Mouse (Mus musculus): Measurements from ENCODE around the gene Ctbp1.

Ctbp1 gene

DNA sequence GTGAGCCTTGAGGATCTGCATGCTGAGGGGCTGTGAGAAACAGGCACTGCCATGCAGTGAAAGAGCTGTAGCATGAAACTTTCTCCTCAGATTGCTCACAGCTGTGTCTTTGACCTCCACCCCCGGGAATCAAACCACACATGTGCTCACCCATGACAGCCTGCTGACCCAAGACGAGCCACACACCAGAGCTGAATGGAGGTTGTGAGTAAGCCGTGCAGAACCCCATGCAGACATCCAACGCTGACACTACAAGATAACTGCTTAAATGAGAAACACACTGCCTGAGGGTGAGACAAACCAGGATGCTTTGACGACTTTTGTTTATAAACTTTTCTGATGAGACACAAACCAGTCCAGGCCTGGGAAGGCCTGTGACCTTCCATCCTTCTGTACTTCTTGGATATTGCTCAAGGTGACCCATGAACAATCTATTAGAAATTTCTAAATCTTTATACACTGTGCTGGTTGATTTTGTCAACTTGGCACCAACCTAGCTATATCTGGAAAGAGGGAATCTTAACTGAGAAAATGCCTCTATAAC lies 30.3 kb downstream of the Ctbp1 start:
- in situ Hi-C loops (cut with MboI) = no loop called here

DNA sequence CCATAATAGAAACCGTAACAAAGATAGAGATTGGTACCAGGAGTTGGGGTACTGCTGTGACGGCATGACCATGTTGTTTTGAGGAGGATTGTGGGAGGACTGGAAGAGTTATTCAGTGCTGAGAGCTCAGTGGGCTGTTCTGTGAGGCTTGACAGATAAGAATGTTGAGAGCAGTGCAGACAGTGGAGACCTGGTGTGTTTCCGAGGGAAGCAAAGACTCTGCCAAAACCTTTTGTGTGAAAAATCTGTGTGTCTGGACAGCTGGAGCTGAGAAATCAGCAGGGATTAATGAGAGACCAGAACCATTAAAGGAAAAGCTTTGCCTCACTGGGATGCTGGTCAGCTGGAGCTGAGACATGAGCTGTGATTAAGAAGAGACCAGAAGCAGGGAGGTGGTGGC lies 34.9 kb downstream of the Ctbp1 start:
- in situ Hi-C loops (cut with MboI) = no loop called here

DNA sequence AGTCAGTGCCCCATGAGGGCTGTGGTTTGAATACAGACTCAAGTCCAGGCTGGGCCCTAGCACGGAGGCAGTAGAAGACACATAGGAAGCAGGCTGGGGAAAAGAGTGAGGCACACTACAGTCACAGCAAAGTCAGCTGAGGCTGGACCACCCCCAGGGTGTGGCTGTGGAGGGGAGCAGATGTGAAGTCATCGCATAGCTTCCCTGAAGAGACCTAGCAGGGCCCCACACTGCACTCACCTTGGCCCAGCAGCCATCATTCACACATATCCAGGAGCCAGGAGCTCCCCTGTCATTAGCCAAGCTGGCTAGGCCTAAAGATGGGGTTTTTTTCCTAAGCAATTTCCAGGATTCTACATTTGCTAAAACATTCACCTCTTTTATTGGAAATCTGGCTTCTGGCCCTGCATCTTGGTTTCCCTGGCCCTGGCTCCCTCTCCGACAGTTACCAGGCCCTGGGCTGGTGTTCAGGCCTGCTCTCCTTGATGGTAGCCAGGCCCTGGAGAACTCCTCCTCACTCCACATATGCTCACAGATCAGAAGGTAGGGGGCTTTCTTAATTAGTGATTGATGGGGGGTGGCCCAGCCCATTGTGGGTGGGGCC lies 35.6 kb downstream of the Ctbp1 start:
- in situ Hi-C loops (cut with MboI) = no loop called here

DNA sequence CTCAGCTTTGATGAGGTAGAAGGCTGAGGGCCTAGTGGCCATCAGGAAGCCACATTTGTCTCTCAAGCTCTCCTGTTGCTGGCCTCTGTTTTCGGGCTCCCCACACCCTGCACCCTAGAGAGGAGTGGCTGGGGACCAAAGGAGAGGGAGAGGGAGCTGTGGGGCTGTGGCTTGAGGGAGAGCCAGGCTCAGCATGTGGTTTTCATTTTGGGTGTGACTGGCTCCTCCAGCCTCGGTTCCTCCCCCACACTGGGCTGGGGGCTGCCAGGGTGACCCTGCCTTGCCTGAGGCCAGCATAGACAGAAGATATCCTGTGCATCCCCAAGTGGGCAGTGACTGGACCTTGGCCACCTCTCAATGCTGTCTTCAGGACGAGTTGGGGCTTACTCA lies 36.5 kb downstream of the Ctbp1 start:
- in situ Hi-C loops (cut with MboI) = no loop called here

DNA sequence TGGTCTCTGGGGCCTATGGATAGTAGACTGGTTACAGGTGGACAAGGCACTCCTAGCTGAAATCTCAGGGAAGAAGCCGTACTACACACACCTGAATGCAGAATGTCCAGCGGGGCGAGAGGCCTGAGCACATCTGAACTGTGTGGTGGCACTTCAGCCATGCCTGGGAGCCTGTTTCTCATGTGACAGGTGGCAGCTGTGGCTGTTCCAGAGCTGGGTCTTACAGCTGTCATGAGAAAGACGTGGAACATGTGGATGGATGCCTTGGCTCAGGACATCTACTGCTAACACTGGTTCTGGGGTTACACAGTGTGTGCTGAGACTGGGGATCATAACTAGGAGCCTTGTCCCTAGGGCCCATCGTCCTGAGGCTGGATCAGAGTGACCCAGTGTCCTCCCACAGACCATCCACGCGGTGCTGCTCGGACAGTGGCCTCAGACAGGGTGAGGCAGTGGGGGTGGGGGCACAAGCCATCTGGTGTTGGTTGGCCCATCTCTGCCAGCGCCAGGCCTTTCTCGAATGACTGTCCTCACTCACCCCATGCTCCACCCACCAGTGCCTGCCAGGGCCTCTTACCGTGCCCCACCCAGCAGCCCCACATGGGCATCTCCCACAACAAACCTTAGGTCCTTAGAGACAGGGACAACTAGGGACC lies 37.1 kb downstream of the Ctbp1 start:
- in situ Hi-C loops (cut with MboI) = no loop called here

DNA sequence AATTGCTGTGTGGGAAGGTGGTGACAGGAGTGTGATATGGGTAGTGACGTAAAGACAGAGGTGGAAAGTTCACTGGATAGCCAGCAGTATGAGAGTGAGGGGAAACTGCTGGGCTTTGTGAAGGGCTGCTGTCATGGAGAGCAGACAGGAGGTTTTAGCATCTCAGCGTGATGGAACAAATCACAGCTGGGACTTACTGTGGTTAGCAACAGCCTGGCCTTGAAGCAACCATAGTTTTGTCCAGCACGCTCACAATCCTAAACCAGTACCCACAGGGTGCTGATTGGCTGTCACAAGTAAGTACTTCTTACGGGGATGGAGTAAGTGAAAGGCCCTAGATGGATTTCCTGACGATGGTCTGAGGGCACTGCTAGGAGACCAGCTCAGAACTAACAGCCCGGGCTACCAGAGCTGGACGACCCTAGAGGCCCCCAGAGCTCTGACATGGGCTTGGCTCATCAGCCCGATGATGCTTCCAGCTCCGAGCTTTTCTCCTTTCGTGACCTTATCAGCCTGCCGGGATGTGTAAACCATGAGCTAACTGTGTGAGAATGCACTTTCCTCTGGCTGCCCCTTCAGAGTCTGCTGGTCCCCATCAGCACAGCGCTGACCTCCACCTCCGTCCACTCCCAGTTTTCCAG lies 40.3 kb downstream of the Ctbp1 start:
- in situ Hi-C loops (cut with MboI) = no loop called here

DNA sequence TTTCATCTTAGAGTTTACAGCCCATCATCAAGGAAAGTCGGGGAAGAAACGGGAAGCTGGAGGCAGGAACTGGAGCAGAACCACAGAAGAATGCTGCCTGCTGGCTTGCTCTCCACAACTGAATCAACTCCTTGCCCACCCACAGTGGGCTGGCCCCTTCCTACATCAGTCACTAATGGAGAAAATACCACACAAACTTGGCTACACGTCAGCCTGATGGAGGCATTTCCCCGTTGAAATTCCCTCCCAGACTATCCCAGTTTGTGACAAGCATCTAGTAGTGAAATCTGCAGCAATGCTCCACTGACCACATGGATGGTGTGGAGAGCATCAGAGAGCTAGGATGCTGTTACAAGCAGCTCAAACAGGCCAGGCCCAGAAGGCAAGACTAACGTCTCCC lies 42.0 kb downstream of the Ctbp1 start:
- in situ Hi-C loops (cut with MboI) = no loop called here

DNA sequence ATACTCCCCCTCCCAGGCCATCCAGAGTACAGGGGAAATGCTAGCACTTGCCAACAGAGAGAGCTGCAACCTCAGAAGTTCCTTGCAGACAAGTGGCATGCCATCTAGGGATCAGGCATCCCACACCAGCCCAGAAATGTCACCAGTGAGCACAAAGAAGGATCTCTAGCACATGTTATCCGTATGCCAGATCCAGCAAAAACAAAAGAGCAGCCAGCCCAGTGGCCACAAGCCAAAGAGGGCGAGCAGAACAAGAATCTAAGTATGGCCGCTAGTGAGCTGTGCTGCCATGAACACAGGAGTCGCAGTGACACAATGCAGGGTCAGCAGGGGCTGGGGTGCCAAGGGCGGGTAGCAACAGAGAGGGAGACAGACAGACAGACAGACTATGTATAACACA lies 44.5 kb downstream of the Ctbp1 start:
- in situ Hi-C loops (cut with MboI) = no loop called here

DNA sequence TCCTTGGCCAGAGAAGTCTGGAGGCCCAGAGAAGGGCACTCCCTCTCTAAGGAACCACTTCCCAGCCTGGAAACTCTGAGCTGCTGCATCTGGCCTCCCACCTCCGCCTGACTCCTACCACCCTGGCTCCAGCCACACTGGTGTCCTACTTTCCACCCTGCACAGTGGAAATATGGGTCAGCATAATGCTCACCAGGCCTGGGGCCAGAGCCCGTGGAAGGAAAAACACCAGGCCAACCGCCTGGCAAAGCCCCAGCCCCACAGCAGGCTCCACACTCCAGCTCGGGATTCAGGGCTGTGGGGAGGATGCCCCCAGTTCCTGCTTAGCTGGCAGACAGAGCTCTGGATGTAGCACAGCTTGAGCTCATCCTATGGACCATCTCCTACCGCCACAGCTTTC lies 46.4 kb downstream of the Ctbp1 start:
- in situ Hi-C loops (cut with MboI) = no loop called here

DNA sequence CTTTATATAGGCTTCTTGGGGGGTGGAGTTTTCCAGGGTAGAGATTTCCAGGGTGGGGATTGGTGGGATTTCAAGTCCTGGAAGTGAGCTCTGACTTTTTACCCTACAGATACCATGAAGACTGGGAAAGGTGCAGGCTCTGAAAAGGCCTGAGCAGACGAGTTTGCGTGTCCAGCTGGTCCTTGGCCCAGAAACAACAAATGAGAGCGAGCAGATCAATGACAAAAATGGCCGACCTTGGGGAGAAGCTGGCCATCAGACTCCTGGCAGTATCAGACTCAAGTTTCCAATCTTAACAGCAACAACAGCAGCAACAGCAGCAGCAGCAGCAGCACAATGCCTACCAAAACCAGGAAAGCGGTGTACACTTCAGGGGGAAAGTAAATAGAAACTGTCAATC lies 49.1 kb downstream of the Ctbp1 start:
- in situ Hi-C loops (cut with MboI) = no loop called here

DNA sequence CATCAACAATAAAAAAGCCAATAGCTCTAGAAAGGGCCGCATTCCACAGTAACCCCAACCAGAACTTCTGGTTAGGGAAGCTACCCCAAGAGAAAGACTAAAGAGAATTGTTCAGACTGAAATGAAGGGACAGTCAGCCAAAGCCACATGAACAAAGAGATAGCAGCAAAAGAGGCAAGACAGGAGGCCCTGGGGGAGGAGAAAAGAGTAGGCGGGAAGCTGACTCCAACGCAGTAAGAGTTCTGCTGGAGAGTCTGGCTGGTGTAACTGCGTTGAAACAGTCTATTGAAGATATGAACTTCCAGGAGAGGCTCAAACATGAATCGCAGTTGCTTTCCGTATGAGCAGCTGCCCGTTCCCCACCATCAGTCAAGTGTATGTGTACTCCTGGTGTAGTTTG lies 50.3 kb downstream of the Ctbp1 start:
- in situ Hi-C loops (cut with MboI) = no loop called here

DNA sequence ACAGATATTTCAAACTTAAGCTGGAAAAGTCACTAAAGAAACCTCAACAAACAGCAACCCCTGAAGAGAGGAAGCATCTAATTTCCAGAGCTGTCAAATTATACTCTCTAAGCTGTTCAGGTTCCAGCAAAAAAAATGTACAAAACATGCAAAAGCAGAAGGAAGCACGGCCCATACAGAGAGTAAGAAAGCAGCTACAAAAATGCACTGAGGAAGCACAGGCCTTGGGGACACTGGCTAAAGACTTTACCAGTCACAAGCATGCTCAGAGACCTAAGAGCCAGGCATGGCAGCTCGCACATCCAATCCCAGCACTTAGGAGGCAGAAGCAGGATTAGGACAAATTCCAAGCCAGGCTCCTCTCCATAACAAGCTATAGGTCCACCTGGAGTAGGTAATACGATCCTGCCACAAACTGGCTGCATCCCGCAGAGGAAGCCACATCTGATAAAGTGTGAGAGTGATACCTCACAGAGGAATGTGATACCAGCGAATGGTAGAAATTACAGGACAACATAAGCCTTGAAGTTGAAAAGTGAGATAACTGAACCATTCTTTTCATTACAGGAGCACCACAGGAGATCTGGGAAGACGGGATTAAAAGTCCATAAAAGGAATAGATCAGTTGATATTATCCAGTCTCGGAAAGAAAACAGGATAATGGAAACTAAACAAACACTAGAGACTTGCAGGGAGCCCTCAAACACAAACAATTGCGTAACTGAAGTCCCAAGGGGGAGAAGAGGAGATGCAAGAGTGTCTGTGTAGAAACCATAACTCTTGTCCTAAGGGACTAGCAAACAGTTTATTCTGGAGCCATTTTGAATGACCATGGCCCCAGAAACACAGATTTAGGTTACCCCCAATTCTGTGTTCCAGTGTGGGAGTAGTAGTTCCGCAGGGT lies 51.7 kb downstream of the Ctbp1 start:
- in situ Hi-C loops (cut with MboI) = no loop called here

DNA sequence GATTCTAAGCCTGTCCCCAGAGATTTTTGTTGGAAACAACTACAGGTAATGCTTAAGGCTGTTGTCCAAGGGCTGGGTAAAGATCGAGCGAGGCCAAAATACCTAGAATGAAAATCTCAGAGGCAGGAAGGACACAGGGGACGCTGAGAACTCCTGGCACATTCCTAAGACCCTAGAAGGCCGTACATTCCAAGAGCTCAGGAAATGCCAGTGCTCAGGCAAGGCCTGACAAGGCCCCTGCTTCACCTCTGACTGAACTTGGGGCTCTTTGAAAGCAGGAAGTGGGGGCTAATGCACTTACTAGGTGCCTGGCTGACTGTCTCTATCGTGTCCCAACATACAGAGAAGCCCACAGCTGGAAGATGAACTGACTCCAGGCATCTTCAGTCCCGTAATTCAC lies 52.4 kb downstream of the Ctbp1 start:
- in situ Hi-C loops (cut with MboI) = no loop called here

DNA sequence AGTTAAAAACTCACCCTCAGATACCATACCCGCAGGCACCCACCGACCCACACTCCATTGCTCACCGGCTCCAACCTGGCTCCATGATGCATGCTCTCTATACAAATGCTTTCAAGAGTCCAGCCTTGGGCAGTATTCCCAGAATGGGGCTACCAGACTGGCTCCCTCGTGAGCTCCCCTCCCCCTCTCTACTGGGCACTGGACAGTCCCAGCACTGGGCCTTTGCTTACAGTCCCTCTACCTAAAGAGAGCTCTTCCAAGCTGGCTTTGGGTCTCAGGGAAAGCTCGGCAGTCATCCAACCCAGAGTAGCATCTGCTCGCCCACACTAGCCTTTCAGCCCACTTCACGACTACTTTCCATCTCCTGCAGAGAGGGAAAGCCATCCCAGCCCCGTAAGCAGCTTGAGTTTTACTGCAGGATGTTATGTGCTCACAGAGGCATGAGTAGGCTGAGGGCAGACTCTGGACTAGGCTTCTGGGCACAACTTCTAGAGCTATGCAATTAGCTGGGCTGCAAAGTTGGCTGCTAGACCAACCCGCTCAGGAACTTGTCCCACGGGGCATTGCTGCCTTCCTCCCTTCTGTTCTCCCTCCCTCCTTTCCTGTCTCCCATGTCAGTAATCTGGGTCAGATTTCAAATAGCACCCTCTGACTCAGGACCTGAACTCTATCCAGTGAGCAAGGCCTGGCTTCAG lies 54.3 kb downstream of the Ctbp1 start:
- in situ Hi-C loops (cut with MboI) = no loop called here

DNA sequence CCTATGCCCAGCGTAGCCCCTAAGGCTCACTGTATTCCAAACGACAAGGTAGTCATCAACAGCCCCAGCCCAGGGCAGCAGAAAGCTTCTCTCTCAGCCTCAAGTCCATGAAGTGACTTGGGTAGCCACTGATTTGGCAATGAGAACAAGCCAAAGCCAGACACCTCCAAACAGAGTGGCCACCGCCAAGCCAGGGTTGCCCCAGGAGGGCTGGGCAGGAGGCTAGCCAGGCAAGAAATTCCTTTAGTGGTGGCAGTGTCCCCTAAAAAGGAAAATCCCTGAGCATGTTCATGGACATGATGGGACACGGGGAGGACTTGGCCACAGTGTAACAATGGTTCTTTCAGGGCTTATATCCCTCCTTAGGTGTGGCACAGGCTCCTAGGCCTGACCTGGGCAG lies 55.0 kb downstream of the Ctbp1 start:
- in situ Hi-C loops (cut with MboI) = no loop called here

DNA sequence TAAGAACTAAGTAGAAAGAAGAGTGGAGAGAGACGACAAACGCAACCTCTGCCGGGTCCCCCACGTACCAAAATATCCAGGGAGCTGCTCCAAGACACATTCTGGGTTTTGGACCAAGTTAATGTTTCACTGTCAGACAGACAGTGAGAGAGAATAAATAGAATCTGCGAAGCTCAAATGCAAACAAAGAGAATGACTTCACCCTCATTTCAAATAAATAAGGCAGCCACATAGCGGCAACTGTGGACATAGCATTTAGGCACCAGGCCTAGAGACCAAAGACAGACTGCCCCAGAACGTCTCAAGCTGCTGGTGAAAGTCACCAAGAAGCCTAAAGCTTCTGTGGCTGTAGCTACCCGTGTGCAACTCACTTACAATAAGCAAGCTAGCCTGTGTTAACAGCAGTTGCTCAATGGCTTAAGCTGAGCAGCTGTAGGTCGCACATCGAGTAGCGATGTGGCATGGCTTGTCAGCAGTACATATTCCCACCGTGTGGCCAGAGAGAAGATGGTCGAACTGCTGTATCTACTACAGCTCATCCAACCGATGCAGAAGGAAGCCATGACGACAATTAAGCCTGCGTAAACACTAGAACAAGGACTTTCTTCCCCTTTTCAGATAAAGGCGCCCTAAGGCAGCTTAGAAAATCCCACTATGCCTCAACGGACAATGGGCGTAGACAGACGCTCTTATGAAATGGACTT lies 55.9 kb downstream of the Ctbp1 start:
- in situ Hi-C loops (cut with MboI) = no loop called here

DNA sequence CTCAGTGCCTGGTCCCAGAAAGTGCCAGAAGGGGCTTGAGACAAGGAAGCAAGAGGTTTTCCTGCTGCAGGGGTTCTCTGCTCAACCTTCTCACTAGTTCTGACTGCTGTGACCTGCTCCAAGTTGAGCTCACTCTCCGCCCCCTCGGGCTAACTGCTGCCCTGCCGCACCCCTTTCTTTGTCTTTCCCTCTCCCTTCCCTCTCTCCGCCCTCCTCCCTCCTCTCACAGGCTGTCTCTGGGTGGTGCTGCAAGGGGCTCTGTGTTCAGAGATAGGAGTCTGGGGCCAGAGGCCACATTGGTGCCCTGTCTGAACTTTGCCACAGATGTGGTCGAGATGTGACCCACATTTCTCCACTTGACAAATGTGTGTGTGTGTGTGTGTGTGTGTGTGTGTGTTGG lies 56.7 kb downstream of the Ctbp1 start, which contains the start of gene Spon2:
Gene Spon2 (minus strand): TSS at position 375 of the 400 bp plus-strand sequence.
- in situ Hi-C loops (cut with MboI) = no loop called here

DNA sequence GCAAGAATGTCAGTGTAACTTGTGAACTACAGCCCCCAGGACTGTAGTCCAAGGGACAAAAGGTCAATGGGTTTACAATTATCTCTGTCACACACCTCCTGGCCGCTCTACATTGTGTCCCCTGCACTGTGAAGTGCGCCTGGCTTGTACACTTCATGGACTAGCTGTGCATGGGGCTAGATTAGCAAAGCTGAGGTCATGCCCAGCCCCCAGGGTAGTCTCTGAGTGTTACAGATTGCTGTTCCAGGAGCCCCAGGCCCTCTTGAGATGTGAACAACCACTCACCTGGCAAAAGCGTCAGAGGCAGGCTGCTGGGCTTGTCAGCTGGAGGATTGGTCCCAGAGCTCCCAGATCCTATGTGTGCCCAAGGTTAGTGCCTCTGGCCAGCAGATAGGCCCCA lies 57.1 kb downstream of the Ctbp1 start:
- in situ Hi-C loops (cut with MboI) = no loop called here

DNA sequence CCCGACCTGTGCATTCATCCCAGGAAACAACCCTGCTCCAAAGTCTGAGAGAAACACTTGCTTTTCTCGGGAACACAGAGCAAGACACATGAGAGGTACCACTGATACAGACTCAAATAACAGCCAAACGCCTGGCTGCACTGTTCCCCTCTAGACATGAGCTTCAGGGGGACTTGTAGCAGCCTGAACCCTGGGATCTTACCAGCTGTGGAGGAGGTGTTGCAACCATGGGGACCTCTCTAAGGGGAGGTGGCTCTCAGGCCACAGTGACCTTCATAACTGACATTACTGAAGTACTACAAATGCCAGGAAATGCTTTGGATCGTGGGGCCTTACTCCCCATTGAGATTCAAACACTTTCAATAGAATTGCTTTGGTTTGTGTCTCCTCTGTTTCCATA lies 60.1 kb downstream of the Ctbp1 start:
- in situ Hi-C loops (cut with MboI) = no loop called here

DNA sequence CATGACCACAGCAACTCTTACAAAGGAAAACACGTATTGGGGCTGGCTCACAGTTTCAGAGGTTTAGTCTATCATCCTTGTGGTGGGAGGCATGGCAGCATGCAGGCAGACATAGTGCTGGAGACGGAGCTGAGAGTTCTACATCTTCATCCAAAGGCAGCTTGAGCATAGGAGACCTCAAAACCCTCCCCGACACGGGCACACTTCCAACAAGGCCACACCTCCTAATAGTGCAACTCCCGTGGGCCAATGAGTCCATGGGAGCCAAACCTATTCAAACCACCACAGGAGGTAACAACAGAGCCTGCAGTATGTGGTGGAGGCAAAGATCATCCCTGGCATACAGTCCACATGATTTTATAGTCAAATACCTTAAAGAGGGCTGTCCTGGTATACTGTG lies 63.5 kb downstream of the Ctbp1 start:
- in situ Hi-C loops (cut with MboI) = no loop called here

DNA sequence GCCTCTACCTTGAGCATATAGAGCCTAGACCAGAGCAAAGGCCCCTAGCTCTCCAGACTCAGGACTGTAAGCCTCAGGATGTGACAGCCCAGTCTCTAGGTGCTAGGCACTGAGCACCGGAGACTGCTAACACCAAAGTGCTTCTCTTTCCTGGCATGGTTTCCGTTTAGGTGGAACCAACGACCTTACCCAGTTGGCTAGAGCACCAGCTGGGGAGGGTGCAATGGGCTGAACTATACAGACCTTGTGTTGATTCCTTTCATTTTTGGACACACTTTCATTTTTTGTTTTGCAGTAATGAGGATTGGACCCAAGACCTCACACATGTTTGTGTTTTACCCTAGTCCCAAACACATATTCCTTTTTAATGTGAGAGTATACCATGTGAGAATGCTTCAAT lies 64.3 kb downstream of the Ctbp1 start:
- in situ Hi-C loops (cut with MboI) = no loop called here

Measured in mature B cell (primary cell).